Mouse (Mus musculus): ENCODE results near the gene Fam168a.

The Fam168a gene

GRCm38 (mm10) chr7:100706143-100706841, at the start of gene Fam168a:
Gene Fam168a (plus strand): TSS chr7:100706635.
- DNase-seq (ENCODE audit: low spot score in 2 of 2) = peak; percentile 88 to 93

DNA sequence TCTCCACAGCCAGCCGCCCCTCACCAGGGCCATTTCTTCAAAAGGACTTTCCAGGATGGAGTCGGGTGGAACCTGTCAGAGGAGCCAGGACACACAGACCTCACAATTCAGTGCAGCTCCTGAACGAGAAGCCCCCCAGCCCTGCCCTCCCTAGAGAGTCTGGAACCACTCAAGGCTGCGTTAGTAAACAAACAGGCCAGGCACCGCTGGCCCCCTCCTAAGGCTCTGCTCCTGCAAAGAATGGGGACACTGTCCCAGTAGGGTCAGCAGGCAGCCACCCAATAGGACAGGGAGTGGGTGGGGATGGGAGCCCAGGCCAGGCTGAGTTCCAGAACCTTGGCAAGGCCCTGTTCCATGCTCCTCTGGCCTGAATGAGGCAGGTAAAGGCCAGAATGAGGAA, 49.7 kb upstream of the Fam168a start:
- no peak for DNase-seq (ENCODE audit: low spot score in 2 of 2)

GRCm38 (mm10) chr7:100658093-100658578, 48.3 kb upstream of the Fam168a start:
- peak in 1 of 2 experiments; percentile 37 for DNase-seq (ENCODE audit: low spot score in 2 of 2)

GRCm38 (mm10) chr7:100661264-100661663, 45.2 kb upstream of the Fam168a start:
- DNase-seq (ENCODE audit: low spot score in 2 of 2) = no peak

GRCm38 (mm10) chr7:100662231-100662630, 44.2 kb upstream of the Fam168a start, which contains the start of gene Plekhb1:
Gene Plekhb1 (minus strand): TSS chr7:100662414.
- no peak for DNase-seq (ENCODE audit: low spot score in 2 of 2)

DNA sequence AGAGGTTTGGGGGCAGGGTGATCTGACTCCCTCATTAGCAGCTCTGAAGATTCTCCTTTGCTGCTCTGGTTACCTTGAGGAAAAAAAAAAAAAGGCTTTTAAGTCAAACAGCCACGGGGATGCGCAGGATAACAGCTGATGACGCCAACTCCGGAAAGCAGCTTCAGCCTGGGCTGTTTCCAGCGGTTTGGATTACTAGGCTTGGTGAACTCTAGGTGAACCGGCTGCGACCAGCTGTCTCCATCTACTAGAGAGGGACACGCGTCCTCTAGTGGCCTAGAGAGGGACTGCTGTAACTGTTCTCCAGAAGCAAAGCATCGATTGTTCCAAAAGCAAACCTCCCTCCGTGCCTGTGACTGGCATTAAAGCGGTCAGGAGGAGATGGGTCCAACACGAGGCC, 43.2 kb upstream of the Fam168a start:
- peak; percentile 76 to 84 for DNase-seq (ENCODE audit: low spot score in 2 of 2)

- no peak for DNase-seq (ENCODE audit: low spot score in 2 of 2)
Observed at GRCm38 (mm10) chr7:100663729-100664304, 42.6 kb upstream of the Fam168a start.

DNA sequence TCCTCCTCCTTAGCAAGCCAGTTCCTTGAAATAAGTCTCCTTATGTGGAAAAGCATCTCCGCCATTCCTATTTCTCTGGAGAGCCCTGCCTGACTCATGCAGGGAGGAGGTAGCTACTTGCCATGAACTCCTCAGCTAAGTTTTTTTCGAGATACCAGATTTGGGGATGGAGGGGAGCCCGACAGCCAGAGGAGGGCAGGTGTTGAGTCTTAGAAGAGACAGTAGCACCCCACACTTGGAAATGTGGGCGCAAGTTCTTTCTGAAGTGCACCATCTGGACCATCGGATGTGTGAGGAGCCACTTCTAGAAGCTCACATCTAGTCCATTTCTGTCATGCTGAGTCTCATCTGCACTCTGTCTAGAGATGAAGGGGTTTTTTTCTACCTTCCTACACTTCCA, 35.8 kb upstream of the Fam168a start:
- DNase-seq (ENCODE audit: low spot score in 2 of 2) = no peak

DNA sequence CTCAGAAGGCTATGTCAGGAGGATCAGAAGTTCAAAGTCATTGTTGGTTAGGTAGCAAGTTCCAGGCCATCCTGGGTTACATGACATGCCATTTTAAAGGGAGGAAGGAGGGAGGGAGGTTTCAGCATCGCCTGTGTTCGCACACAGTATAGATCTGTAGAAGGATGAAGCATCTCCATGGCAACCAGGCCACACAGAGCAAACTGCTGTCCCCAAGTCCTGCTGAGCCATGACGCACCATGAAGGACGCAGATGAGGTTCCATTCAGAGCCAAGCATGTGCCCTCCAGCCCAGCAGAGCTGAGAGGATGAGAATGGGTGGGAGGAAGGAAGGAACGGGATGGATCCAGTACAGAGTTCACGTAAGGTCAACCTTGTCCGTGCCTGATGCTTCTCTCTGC, 33.0 kb upstream of the Fam168a start:
- DNase-seq (ENCODE audit: low spot score in 2 of 2) = no peak

GRCm38 (mm10) chr7:100674941-100675340, 31.5 kb upstream of the Fam168a start:
- no peak for DNase-seq (ENCODE audit: low spot score in 2 of 2)

- DNase-seq (ENCODE audit: low spot score in 2 of 2) = peak in 1 of 2 experiments; percentile 20
Observed at GRCm38 (mm10) chr7:100678052-100678451, 28.4 kb upstream of the Fam168a start.

DNA sequence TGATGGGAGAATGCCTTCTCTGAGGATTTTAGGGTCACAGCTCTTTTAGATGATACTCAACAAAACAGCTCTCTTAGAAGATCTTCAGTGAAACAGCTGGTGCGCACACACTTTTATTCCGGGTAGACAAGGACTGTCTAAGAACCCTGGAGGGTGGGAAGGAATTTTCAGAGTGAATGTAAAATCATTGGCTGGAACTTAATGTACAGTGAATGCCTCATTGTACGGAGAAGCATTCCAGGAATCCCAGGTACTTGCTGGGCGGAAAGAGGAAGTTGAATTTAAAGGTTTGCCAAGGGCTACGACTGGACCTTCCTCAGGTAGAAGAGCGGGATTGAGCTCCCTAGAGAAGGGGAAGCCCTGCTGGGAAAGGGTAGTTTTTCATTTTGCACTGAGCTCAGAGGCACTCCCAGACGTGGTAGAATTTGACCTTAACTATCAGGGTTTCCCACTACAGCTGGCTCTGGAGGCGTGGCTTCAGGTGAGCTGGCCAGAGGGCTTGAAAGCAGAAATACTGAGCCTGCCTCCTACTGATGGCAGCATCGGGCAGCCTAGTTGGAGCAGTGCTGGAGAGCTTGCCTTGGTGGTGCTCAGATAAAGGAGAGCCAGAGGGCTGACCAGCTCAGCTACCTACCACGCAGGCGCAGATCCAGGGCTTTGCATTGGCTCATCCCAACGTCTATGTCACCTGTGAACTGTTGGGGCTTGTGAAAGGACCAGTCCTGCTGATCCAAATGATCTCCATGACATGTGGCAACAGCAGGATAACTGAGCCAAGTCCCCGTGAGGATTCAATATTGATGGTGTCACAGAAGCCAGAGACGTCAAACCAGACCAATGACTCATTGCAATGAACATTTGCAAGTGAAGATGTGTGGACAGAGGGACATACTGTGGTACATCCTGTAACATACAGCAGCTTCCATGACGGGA, 27.2 kb upstream of the Fam168a start:
- no peak for DNase-seq (ENCODE audit: low spot score in 2 of 2)

DNA sequence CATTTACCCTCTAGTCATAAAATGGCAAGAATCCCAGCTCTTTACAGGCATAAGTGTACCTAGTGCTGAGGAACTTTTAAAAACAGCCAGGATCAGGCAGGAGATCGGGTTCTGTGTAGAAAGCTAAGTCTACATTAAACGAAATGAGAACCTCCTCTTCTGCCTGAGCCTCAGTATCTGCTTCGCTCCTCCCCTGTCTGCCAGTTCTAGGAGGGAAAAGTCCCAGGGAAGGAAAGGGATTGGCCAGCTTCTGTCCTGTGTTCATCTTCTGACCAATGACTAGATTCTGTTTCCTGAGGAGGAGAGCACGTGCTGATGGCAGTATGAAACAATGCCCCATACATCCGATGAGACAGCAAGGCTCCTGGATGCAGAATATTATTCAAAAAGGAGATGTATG, 25.3 kb upstream of the Fam168a start:
- DNase-seq (ENCODE audit: low spot score in 2 of 2) = no peak

DNA sequence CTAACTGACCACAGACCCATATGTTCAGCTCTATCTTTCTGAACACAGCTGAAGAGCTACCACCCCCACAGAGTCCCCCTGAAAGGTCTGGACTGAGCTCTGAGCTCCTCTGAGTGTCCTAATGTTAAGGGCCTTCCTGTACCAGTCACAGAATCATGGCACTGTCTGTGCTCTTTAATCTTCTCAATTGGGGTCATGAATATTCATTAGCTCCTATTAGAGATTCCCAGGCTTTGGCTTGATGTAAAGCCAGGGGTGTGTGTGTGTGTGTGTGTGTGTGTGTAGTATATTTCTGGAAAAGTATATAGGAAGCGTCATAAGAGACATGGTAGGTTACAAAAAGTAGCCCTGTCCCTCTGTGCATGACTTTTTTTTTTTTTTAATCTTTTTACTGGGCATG, 23.2 kb upstream of the Fam168a start:
- no peak for DNase-seq (ENCODE audit: low spot score in 2 of 2)

- DNase-seq (ENCODE audit: low spot score in 2 of 2) = no peak
Observed at GRCm38 (mm10) chr7:100684081-100684480, 22.4 kb upstream of the Fam168a start.

DNA sequence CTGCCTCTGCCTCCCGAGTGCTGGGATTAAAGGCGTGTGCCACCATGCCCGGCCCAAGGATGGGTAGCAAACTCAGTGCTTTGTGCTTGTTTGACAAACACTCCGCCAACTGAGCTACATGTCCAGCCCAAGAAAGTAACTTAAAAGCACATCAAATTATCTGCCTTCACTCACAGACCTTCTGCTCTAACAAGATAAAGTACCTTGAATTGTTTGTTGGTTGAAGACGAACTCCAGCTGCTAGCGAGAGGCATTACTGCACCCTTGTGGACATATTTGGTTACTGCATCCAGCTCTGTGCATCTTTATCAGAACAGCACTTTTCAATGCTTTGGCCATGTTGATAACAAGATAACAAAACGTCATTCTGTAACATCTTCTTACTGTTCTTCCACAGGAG, 21.9 kb upstream of the Fam168a start:
- DNase-seq (ENCODE audit: low spot score in 2 of 2) = no peak

- peak; percentile 53 to 56 for DNase-seq (ENCODE audit: low spot score in 2 of 2)
Observed at GRCm38 (mm10) chr7:100685061-100686030, 21.1 kb upstream of the Fam168a start.

GRCm38 (mm10) chr7:100688471-100688870, 18.0 kb upstream of the Fam168a start:
- DNase-seq (ENCODE audit: low spot score in 2 of 2) = no peak

GRCm38 (mm10) chr7:100693199-100693598, 13.2 kb upstream of the Fam168a start:
- DNase-seq (ENCODE audit: low spot score in 2 of 2) = no peak

DNA sequence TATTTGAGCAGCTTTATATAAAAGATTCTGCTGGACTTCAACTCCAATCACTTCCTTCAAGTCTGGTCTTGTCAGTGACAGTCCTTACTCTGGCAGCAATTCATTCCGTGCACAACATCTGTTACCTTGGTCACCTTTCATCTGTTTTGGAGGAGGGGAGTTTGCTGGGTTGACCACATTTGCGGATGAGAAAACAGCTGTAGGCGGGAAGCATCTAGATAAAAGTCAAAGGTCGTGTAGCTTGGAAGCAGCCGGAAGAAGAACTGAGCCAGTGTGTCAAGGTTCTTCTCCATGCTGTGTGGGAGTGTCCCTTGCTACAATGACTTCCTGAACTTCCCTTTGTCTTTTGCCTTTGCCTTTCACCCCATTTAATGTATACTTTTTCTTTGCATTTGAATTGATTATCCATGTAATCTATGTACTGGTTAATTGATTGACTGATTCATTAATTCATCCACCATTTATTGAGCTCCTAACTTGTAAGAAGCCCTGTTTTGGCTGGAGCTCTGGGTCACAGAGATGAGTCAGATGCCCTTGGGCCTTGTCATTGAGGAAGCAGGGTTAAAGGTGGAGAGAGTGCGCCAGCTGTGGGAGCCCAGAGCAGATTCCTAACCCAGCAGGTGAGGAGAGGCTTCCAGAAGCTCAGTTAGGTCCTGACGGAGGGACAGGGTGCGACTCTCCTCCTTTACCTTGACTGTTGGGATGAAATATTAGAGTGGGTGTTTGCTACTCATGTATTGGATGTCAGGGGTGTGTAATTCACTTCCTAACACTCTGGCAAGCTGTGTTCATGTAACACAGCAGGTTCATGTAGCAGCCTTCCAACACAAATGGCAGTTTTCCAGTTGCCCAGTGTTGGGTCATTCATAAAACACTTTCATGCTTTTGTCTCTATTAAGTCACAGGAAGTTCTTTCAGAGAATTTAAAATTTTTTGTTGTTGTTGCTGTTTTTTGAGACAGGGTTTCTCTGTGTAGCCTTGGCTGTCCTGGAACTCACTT, 6.4 kb upstream of the Fam168a start:
- DNase-seq (ENCODE audit: low spot score in 2 of 2) = peak in 1 of 2 experiments; percentile 14

All from urinary bladder, adult 18-20 months (tissue).